Mouse (Mus musculus) midbrain, embryonic 15.5 days (tissue): ENCODE data around the gene LTO1. TPM values are rescaled to one million over a fixed set of nuclear protein-coding genes. Genes with fewer than 3 reads are reported as not detected.
A peak's percentile ranks its signal among the peaks of the same experiment; 100 is the strongest.
"Not testable (repeated sequence)": the region's sequence is repeated elsewhere in the genome, so short reads cannot be mapped to it uniquely, and the experiment has no call there.

Experiments
- ATAC-seq: fragments of 200-750 bp; cut with Nextera tagmentation; replicated peaks from 2 replicates; pipeline ENCODE4 v1.8.0; 2017; ENCODE audit warnings: moderate TSS enrichment
- H3K27ac ChIP-seq: fragments of 300-500 bp; sonication (generic); 2 replicates; pipeline ENCODE4 v1.5.1; 2015; ENCODE audit warnings: mild to moderate bottlenecking, inconsistent platforms
- H3K27me3 ChIP-seq: fragments of 300-500 bp; sonication (generic); replicated peaks from 2 replicates; pipeline ENCODE4 v1.6.1; 2015; ENCODE audit warnings: inconsistent platforms
- H3K36me3 ChIP-seq: fragments of 300-500 bp; sonication (generic); replicated peaks from 2 replicates; pipeline ENCODE4 v1.6.1; 2015; ENCODE audit warnings: inconsistent platforms
- H3K4me1 ChIP-seq: fragments of 300-500 bp; sonication (generic); 2 replicates; pipeline ENCODE4 v1.6.1; 2015; ENCODE audit warnings: inconsistent platforms
- H3K4me2 ChIP-seq: fragments of 300-500 bp; sonication (generic); 2 replicates; pipeline ENCODE4 v1.6.1; 2015; ENCODE audit warnings: inconsistent platforms, mild to moderate bottlenecking, moderate library complexity
- H3K4me3 ChIP-seq: fragments of 300-500 bp; sonication (generic); 2 replicates; pipeline ENCODE4 v1.5.1; 2015; ENCODE audit warnings: mild to moderate bottlenecking, inconsistent platforms
- H3K9ac ChIP-seq: fragments of 300-500 bp; sonication (generic); 2 replicates; pipeline ENCODE4 v1.6.1; 2015; ENCODE audit warnings: mild to moderate bottlenecking, inconsistent platforms
- H3K9me3 ChIP-seq: fragments of 300-500 bp; sonication (generic); 2 replicates; pipeline ENCODE4 v1.6.1; 2016; ENCODE audit warnings: inconsistent platforms
- WGBS: fragments of 180-500 bp; shearing (Covaris S2); methylation state at CpG from one replicate; pipeline ENCODE4 v1.1.7; 2015; ENCODE audit warnings: mixed read lengths; 5-methylcytosine and 5-hydroxymethylcytosine counted together
- polyA plus RNA-seq: library from polyadenylated mRNA; unstranded; fragments of >200 nt; fragmentation: Nextera tagmentation; extraction: Ambion mirVana; gene quantifications from 2 replicates; pipeline ENCODE4 v1.2.1, GENCODE M21; 2015

The LTO1 gene
- polyA plus RNA-seq = 32.2 and 33.6 TPM in 2 replicates

DNA sequence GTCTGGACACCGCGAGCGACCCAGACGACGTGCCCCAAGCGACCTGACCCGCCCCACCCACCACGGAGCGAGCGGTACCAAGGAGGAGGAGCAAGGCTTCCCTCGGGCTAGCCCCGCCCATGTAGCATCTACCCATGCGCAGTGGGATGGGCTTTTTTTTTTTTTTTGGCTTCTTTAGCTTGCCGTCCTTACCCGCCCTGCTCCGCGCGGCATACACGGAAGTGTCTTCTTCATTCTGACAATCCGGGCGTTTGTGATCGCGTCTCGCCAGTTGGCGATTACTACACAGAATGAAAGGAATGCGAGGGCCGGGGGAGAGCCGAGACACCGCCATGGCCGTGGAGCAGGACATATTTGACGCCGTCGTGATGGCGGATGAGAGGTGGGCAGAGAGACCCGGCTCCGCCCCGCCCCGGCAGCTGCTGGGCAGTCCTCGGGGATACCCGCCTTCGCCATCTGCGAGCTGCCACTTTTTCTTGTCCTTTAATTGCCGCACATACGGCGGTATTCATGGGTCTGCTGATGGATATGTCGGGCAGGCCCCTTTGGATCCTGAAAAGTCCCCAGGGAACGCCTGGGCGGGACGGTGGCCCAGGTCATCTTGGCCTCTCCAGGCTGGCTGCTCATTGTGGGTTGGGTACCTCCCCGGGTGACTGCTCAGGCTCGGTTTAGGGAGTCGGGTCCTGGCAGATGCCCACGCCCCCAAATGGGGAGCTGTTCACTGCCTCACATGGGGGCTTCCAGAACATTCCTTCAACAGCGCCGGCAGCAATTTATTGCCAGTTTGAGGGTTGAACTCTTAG is at the start of gene LTO1:
TSS of gene LTO1 (plus strand) at position 153 of the 803 bp plus-strand sequence.
- peak within 1 kb of the TSS; percentile 90 for H3K9ac ChIP-seq
- no peaks in the 10 kb centered on the region for H3K9me3 ChIP-seq
- H3K27ac ChIP-seq = peak within 1 kb of the TSS; percentile 87
- H3K4me1 ChIP-seq = peaks cover 15% of the 10 kb centered on the region
- WGBS = 1% methylated on average over 55 of the region's 55 CpGs
- H3K4me3 ChIP-seq = peak within 1 kb of the TSS; percentile 95
- H3K27me3 ChIP-seq = no peaks in the 10 kb centered on the region
- H3K4me2 ChIP-seq = peak within 1 kb of the TSS; percentile 90
- peak; percentile 95 for ATAC-seq
- 0 out of 2 replicates have a peak, but pooled peaks cover 6% of the 10 kb centered on the region for H3K36me3 ChIP-seq

DNA sequence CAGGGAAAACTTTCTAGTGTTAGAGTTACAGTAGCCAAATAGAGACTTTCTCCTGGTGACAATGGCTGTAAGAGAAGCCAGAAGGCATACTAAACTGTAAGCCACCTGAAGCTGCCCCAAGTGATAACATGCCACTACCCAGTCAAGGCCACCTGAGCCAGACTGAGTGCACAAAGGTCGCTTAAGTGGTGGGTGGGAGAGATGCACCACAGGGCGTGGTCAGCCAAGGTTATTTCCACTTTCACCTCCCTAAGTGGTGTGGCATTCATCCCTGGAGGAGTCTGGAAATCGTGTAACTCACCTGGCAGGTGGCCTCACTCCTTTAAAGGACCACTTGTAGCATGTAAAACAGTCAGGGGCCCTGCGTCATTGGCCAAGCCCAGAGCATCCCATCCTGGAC is 47.7 kb upstream of the LTO1 start:
- H3K9me3 ChIP-seq = no peaks in the 10 kb centered on the region
- H3K27me3 ChIP-seq = peaks cover 38% of the 10 kb centered on the region
- H3K4me3 ChIP-seq = no peak overlapping the region
- no peak overlapping the region for H3K9ac ChIP-seq
- WGBS = 64% methylated on average over 4 of the region's 4 CpGs
- ATAC-seq = no peak
- H3K4me2 ChIP-seq = no peak overlapping the region
- peaks cover 1% of the 10 kb centered on the region; the same call in 1 of the 2 replicates for H3K4me1 ChIP-seq
- H3K27ac ChIP-seq = no peak overlapping the region
- no peaks in the 10 kb centered on the region for H3K36me3 ChIP-seq

DNA sequence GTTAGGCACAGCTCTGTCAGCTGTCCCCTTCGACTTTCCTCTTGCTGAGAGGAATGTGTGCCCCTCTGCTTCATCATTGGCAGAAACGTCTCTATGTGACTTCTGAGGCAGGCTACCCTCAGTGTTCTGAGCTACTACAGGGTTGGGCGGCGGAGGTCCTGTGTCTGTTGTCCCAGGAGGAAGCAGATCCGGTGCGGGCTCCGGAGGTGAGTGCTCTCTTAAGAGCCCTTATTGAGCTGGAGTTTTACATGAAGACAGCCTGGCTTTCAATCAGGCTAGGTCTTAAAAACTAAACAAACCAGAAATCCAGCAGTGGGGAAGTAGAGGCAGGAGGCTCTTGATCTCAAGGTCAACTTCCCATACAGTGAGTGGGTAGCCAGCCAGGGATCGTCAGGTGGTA is 47.3 kb upstream of the LTO1 start:
- no peak for ATAC-seq
- Histone ChIP-seq H3K27me3 (peaks cover 34% of the 10 kb centered on the region), H3K4me1 (no peaks in the 10 kb centered on the region), H3K36me3 (no peaks in the 10 kb centered on the region), H3K27ac (no peak overlapping the region), H3K9me3 (no peaks in the 10 kb centered on the region), H3K4me2 (no peak overlapping the region), H3K4me3 (no peak overlapping the region), H3K9ac (no peak overlapping the region)
- WGBS = 83% methylated on average over 8 of the region's 8 CpGs

DNA sequence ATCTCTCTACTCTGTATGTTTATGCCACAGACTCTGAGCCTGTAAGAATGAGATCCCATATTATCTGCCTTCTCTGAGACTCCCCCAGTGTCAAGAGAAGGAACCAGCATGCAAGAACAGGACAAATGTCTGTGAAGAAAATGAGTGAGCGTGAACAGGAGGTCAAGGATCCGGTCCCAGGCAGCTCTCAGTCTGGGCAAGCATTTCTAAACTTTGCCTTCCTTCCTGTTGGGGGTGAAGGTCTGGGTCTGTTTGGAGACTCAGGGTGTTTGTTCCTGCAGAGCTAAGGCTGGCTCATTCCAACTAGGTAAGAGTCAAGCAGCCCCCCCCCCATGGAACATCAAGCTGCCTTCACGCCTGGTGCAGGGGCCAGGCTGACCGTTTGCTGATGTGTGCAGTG is 42.5 kb upstream of the LTO1 start:
- ATAC-seq = no peak
- no peaks in the 10 kb centered on the region for H3K9me3 ChIP-seq
- no peaks in the 10 kb centered on the region; the same call in 1 of the 2 replicates for H3K4me1 ChIP-seq
- H3K9ac ChIP-seq = no peak overlapping the region
- no peaks in the 10 kb centered on the region for H3K36me3 ChIP-seq
- H3K4me2 ChIP-seq = no peak overlapping the region
- no peak overlapping the region for H3K4me3 ChIP-seq
- no peak overlapping the region for H3K27ac ChIP-seq
- 73% methylated on average over 4 of the region's 4 CpGs for WGBS
- no peaks in the 10 kb centered on the region for H3K27me3 ChIP-seq

DNA sequence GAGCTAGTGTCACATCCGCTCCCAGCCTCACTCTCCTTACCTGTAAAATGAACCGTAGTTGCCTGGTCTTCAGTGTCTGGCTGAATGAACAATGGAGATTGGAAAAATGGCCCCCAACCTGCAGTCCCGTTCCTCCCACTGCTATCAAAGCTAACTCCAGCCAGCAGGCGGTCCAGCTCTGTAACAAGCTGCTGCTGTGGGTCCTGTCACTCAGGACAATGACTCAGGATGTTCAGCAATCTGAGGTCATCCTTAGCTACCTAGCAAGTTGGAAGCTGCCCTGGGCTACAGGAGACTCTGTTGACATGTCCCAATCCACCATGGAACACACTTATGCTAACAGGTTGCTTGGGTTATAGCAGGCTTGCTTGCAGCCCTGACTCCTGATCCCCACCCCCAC is 41.7 kb upstream of the LTO1 start:
- Histone ChIP-seq H3K27ac (no peak overlapping the region), H3K4me3 (no peak overlapping the region), H3K9me3 (no peaks in the 10 kb centered on the region), H3K4me1 (no peaks in the 10 kb centered on the region; the same call in 1 of the 2 replicates), H3K9ac (no peak overlapping the region), H3K36me3 (no peaks in the 10 kb centered on the region), H3K4me2 (no peak overlapping the region), H3K27me3 (no peaks in the 10 kb centered on the region)
- WGBS = 69% methylated on average over 4 of the region's 4 CpGs
- ATAC-seq = no peak

DNA sequence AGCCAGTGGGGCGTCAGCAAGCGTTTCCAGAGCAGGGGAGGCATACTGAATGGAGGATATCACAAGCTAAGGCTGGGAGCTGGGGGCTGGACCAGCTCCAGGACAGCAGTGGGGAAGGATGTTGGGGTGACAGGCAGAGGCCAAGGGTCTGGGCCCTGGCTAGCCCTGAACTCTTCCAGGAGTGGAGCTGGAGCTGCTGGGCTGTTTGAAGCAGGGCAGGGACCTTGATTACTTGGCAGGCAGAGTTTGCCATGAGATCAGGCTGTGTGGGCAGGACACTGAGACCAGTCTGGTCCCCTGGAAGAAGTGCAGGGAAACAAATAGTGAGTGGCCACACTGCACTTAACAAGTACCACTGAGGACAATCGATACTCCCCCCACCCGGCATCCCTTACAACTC is 40.7 kb upstream of the LTO1 start:
- Histone ChIP-seq H3K9ac (no peak overlapping the region), H3K4me3 (no peak overlapping the region), H3K27ac (no peak overlapping the region), H3K9me3 (no peaks in the 10 kb centered on the region), H3K4me2 (no peak overlapping the region), H3K27me3 (no peaks in the 10 kb centered on the region), H3K4me1 (no peaks in the 10 kb centered on the region; the same call in 1 of the 2 replicates), H3K36me3 (no peaks in the 10 kb centered on the region)
- 80% methylated on average over 4 of the region's 4 CpGs for WGBS
- no peak for ATAC-seq

DNA sequence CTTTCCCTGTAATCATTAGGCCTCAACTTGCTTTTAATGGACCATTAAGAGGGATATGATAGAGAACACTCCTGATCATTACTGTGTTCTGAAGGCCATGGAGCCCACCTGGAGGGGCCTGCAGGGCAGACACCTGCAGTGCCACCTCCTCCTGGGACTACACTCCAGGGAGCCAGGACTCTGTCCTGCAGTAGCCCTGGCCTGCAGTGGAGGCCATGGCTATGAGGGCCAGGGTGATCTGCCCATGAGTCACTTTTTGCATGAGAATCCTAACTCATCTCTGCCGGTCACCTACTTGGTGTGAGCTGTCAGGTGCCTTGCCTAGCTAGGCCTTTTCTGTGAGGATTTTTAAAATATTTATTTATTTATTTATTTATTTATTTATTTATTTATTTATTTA is 36.5 kb upstream of the LTO1 start:
- WGBS = 100% methylated on average over 1 of the region's 1 CpGs
- no peak for ATAC-seq

DNA sequence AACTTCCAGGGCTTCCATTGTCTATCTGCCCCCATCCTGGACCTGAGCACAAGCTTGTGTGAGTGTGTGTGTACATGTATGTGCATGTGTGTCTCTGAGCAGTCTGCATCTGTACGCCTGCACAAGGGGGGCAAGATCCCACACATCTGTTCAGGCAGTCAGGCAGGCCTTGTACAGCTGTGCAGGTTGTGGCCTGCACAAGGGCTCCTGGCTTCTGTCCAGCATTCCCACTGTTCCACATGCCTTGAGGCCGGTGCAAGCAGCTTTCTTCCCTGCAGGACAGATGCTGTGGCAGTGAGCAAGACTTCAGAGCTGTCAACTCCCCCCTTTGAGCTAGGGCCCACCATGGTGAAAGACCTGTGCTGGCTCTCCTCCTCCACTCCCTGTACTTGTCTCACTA is 31.8 kb upstream of the LTO1 start:
- no peak for ATAC-seq

More for the DNA sequence above, 36.5 kb upstream of the LTO1 start:
- Histone ChIP-seq H3K27me3 (no peaks in the 10 kb centered on the region), H3K9ac (no peak overlapping the region), H3K4me3 (no peak overlapping the region), H3K4me2 (no peak overlapping the region), H3K36me3 (no peaks in the 10 kb centered on the region), H3K27ac (no peak overlapping the region), H3K4me1 (no peaks in the 10 kb centered on the region; the same call in 1 of the 2 replicates), H3K9me3 (no peaks in the 10 kb centered on the region)

DNA sequence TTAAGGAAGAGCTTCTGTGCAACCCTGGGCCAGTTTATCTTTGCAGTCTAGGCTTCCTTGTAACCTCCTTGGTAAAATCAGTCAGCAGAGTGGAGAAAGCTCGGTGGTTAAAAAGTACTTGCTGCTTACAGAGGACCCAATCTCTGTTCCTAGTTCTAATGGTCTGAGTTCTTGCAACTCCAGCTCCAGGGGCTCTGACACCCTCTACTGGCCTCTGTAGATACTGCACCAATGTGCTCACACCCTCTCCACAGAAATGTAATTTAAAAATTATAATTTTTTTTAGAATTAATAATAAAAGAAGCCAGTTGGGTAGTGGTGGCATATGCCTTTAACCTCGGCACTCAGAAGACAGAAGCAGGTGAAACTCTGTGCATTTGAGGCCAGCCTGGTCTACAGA is 27.2 kb upstream of the LTO1 start:
- ATAC-seq = no peak
- WGBS = 88% methylated on average over 2 of the region's 2 CpGs

More for the DNA sequence above, 31.8 kb upstream of the LTO1 start:
- H3K4me2 ChIP-seq = no peak overlapping the region
- WGBS = 41% methylated on average over 2 of the region's 2 CpGs
- no peaks in the 10 kb centered on the region for H3K27me3 ChIP-seq
- H3K4me1 ChIP-seq = no peaks in the 10 kb centered on the region
- no peak overlapping the region for H3K9ac ChIP-seq
- H3K27ac ChIP-seq = no peak overlapping the region
- no peak overlapping the region for H3K4me3 ChIP-seq
- H3K36me3 ChIP-seq = no peaks in the 10 kb centered on the region
- H3K9me3 ChIP-seq = no peaks in the 10 kb centered on the region

DNA sequence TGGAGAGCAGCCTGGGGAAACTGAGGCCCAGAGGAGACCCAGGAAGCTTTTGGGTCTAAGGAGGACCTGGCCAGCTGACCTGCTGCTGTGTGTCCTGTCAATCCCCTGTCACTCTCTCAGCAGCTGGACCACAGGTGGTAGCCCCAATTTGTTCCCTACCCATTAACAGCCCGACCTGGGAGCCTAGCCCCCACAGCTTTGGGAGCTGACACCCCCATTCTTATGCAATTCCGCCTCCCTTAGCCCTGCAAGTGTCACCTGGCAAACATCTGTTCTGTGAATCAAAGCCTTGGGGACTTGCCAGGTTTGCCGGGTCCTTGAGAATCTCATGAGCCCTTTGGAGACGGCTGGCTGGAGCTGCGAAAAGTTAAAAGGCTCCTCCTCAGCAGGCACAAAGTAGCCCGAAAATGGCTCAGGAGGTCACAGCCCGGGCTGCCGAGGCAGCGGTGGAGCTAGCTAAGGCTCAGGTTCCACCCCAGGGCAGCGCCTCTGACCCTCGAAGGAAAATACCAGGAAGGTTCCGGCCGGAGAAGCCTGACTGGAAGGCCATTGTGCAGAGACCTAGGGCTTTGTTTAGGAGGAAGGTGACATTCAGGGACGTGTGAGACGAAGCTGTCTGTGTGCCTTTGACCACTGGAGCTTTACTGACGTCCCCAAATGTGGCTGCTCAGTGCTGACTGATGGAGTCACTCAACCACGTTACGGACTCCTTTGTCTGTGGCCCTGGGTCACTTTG is 26.2 kb upstream of the LTO1 start:
- Histone ChIP-seq H3K4me2 (no peak overlapping the region), H3K4me1 (no peaks in the 10 kb centered on the region), H3K4me3 (no peak overlapping the region), H3K9me3 (no peaks in the 10 kb centered on the region), H3K36me3 (no peaks in the 10 kb centered on the region), H3K9ac (no peak overlapping the region), H3K27me3 (no peaks in the 10 kb centered on the region), H3K27ac (no peak overlapping the region)
- no peak for ATAC-seq
- WGBS = 6% methylated on average over 18 of the region's 18 CpGs

More for the DNA sequence above, 27.2 kb upstream of the LTO1 start:
- Histone ChIP-seq H3K4me2 (no peak overlapping the region), H3K27me3 (no peaks in the 10 kb centered on the region), H3K36me3 (no peaks in the 10 kb centered on the region), H3K4me1 (no peaks in the 10 kb centered on the region), H3K9me3 (no peaks in the 10 kb centered on the region), H3K9ac (no peak overlapping the region), H3K27ac (no peak overlapping the region), H3K4me3 (no peak overlapping the region)

DNA sequence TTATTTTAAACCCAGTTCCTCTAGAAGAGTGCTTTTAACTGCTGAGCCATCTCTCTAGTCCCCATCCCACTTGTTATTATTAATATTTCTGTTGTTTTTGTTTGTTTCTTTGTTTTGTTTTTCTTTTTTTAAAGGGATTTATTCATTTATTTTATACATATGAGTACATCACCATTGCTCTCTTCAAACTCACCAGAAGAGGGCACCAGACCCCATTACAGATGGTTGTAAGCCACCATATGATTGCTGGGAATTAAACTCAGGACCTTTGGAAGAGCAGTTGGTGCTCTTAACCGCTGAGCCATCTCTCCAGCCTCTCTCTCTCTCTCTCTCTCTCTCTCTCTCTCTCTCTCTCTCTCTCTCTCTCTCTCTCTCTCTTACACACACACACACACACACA is 24.2 kb upstream of the LTO1 start:
- 100% methylated on average over 1 of the region's 1 CpGs for WGBS
- H3K36me3 ChIP-seq, H3K27ac ChIP-seq, H3K9me3 ChIP-seq, H3K4me2 ChIP-seq, H3K9ac ChIP-seq, H3K4me3 ChIP-seq, H3K27me3 ChIP-seq, ATAC-seq: not testable (repeated sequence)
- H3K4me1 ChIP-seq = peaks cover 11% of the 10 kb centered on the region

DNA sequence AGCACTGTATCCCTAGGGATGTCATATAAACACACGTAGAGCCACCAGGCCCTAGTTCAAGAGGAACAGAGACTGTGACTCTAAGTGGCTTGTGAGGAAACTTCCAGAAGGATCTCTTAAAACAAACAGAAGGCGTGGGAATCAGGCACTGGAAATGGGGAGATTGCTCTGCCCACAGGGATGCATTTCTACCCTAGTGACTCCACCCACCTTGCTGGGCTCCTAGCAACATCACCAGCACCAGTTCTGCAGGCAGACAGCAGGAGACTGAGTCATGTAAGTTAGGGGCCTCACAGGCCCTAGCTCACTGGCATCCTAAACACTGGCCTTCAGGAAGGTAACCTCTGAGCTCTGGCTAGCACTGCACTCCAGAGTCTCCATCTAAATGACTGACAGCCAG is 23.0 kb upstream of the LTO1 start:
- H3K4me1 ChIP-seq = peaks cover 23% of the 10 kb centered on the region
- no peak overlapping the region for H3K27ac ChIP-seq
- WGBS = 78% methylated on average over 2 of the region's 2 CpGs
- no peak overlapping the region for H3K4me3 ChIP-seq
- no peak for ATAC-seq
- H3K9ac ChIP-seq = no peak overlapping the region
- no peak overlapping the region for H3K4me2 ChIP-seq
- H3K9me3 ChIP-seq = no peaks in the 10 kb centered on the region
- H3K27me3 ChIP-seq = peaks cover 6% of the 10 kb centered on the region; the same call in 1 of the 2 replicates
- no peaks in the 10 kb centered on the region for H3K36me3 ChIP-seq
